In genomic region chr11:12459781-12460581, GRCm38 (mm10) we compare ENCODE assay signal across 22 mouse cellular contexts. TPM values are rescaled to one million over a fixed set of nuclear protein-coding genes. Genes with fewer than 3 reads are reported as not detected.
DNase-seq lines count a peak whose midpoint lies in the region; ATAC-seq and TF ChIP-seq lines count a peak whose summit lies in the region.
"Had no signal": no experiment of that assay in that cellular context is flagged by ENCODE, and none has a peak within 500 bp of the region (broad histone marks: within the 10 kb centered on the region; RNA-seq: fewer than 3 reads in every experiment).

No protein-coding gene starts in this region.

- no peaks in the 10 kb centered on the region for H3K36me3 ChIP-seq in midbrain, postnatal 0 days (ENCODE audit: insufficient read depth, low read length)
- no peaks in the 10 kb centered on the region for H3K36me3 ChIP-seq in midbrain, embryonic 15.5 days (replicated peaks)
- no peaks in the 10 kb centered on the region for H3K36me3 ChIP-seq in forebrain, embryonic 15.5 days
- H3K36me3 ChIP-seq: hindbrain, embryonic 15.5 days; limb, embryonic 10.5 days had no signal

- peaks cover 2% of the 10 kb centered on the region for H3K4me1 ChIP-seq in midbrain, postnatal 0 days (ENCODE audit: insufficient read depth, low read length)
- H3K4me1 ChIP-seq in midbrain, embryonic 15.5 days = peaks cover 9% of the 10 kb centered on the region; the same call in 1 of the 2 replicates
- peaks cover 11% of the 10 kb centered on the region; the same call in 1 of the 2 replicates for H3K4me1 ChIP-seq in forebrain, embryonic 15.5 days

- no peaks in the 10 kb centered on the region for H3K9me3 ChIP-seq in midbrain, postnatal 0 days (ENCODE audit: low read length)
- H3K9me3 ChIP-seq in midbrain, embryonic 15.5 days = no peaks in the 10 kb centered on the region
- no peaks in the 10 kb centered on the region for H3K9me3 ChIP-seq in forebrain, embryonic 15.5 days
- H3K9me3 ChIP-seq: hindbrain, embryonic 15.5 days; limb, embryonic 10.5 days had no signal

- H3K4me3 ChIP-seq in midbrain, postnatal 0 days (ENCODE audit: low read depth, low read length) = no peak overlapping the region
- no peak overlapping the region for H3K4me3 ChIP-seq in midbrain, embryonic 15.5 days
- no peak overlapping the region for H3K4me3 ChIP-seq in forebrain, embryonic 15.5 days
- H3K4me3 ChIP-seq: hindbrain, embryonic 15.5 days; limb, embryonic 10.5 days had no signal

- no peaks in the 10 kb centered on the region for H3K27me3 ChIP-seq in midbrain, postnatal 0 days (ENCODE audit: insufficient read depth, low read length)
- no peaks in the 10 kb centered on the region for H3K27me3 ChIP-seq in midbrain, embryonic 15.5 days (replicated peaks)
- H3K27me3 ChIP-seq in forebrain, embryonic 15.5 days = peaks cover 14% of the 10 kb centered on the region; the same call in 1 of the 2 replicates
- H3K27me3 ChIP-seq: hindbrain, embryonic 15.5 days had no signal

- intact Hi-C loops in left cerebral cortex, postnatal 25 days (cut with DNase I) = no loop called here
- intact Hi-C loops in left cerebral cortex, postnatal 14 days (cut with DNase I) = no loop called here

- no peak overlapping the region for H3K4me2 ChIP-seq in midbrain, postnatal 0 days (ENCODE audit: low read depth, low read length, poor library complexity, severe bottlenecking)
- no peak overlapping the region for H3K4me2 ChIP-seq in midbrain, embryonic 15.5 days
- H3K4me2 ChIP-seq in forebrain, embryonic 15.5 days (replicated peaks) = no peak overlapping the region
- H3K4me2 ChIP-seq: hindbrain, embryonic 15.5 days; liver, embryonic 11.5 days; lung, embryonic 14.5 days had no signal

- no peak overlapping the region for H3K27ac ChIP-seq in midbrain, postnatal 0 days (ENCODE audit: low read depth, low read length)
- H3K27ac ChIP-seq in midbrain, embryonic 15.5 days = no peak overlapping the region
- no peak overlapping the region for H3K27ac ChIP-seq in forebrain, embryonic 15.5 days (replicated peaks)
- H3K27ac ChIP-seq: hindbrain, embryonic 15.5 days; limb, embryonic 10.5 days had no signal

- DNase-seq in cerebellum, postnatal 10 days = peak; percentile 29 to 41
- no peak for DNase-seq in cerebellum, postnatal 25 days
- peak; percentile 3 for DNase-seq in midbrain, postnatal 0 days (ENCODE audit: low spot score)
- no peak for DNase-seq in left cerebral cortex, postnatal 25 days (ENCODE audit: low spot score in 2 of 2)
- DNase-seq in left cerebral cortex, postnatal 14 days (ENCODE audit: low spot score in 2 of 2) = no peak
- DNase-seq: adrenal gland, postnatal 10 days; cerebellum, adult 11 months; cerebellum, postnatal 36 days; gastrocnemius, postnatal 10 days; heart, adult 18-20 months; heart, postnatal 36 days; kidney, adult 18-20 months; kidney, postnatal 10 days; lung, embryonic 14.5 days; lung, postnatal 4 days; thymus, postnatal 4 days had no signal

- WGBS in midbrain, postnatal 0 days = 65% methylated on average over 7 of the region's 7 CpGs
- 74% methylated on average over 7 of the region's 7 CpGs for WGBS in midbrain, embryonic 15.5 days
- WGBS in forebrain, embryonic 15.5 days = 30% methylated on average over 7 of the region's 7 CpGs

- ATAC-seq in midbrain, postnatal 0 days (ENCODE audit: low FRiP score) = no peak
- ATAC-seq in midbrain, embryonic 15.5 days (replicated peaks) = no peak
- ATAC-seq in forebrain, embryonic 15.5 days (replicated peaks) = peak; percentile 64
- ATAC-seq in CD4-positive, CD25-positive, alpha-beta regulatory T cell, adult 4 months = no peak

- no peak overlapping the region for H3K9ac ChIP-seq in midbrain, postnatal 0 days (replicated peaks; ENCODE audit: low read length, poor library complexity, severe bottlenecking)
- no peak overlapping the region for H3K9ac ChIP-seq in midbrain, embryonic 15.5 days
- no peak overlapping the region for H3K9ac ChIP-seq in forebrain, embryonic 15.5 days (replicated peaks)
- H3K9ac ChIP-seq: hindbrain, embryonic 15.5 days; lung, embryonic 14.5 days had no signal

- TF ChIP-seq CTCF in midbrain, postnatal 0 days (IDR thresholded peaks at IDR 0.05) = no peak

RNA-seq across cellular contexts. Expression of gene Cobl, which starts 4.8 kb away (rescaled TPM):
- total RNA-seq in midbrain, postnatal 0 days (2014; rRNA removed) = 24.5 and 29.0 TPM in 2 replicates
- polyA plus RNA-seq in midbrain, postnatal 0 days (2015; fragmentation: Nextera tagmentation; extraction: Ambion mirVana) = 14.2 and 17.2 TPM in 2 replicates
- polyA plus RNA-seq in midbrain, embryonic 15.5 days (2015; fragmentation: Nextera tagmentation; extraction: Ambion mirVana) = 16.1 and 16.8 TPM in 2 replicates
- 5.1 and 6.6 TPM in 2 replicates for polyA plus RNA-seq in forebrain, embryonic 15.5 days (2015; fragmentation: Nextera tagmentation; extraction: Ambion mirVana)
- polyA plus RNA-seq in CD4-positive, CD25-positive, alpha-beta regulatory T cell, adult 4 months (2017; shearing (Covaris generic)) = under 1 TPM in 1 of 2 experiments, not detected in 1; 0.78 TPM
- 100 to 1,000 TPM; 106 to 126 TPM for total RNA-seq in left cerebral cortex, postnatal 25 days (2021)
- total RNA-seq in left cerebral cortex, postnatal 14 days (2021) = 10 to 100 TPM; 69.5 to 77.8 TPM

Comparison
In these comparisons a context has a peak if more than half of its experiments do, and no peak if none do; other contexts are left out.
1. DNase-seq: peak in cerebellum, postnatal 10 days (2 of 2) and midbrain, postnatal 0 days (single experiment); none in cerebellum, postnatal 25 days (0 of 2), left cerebral cortex, postnatal 25 days (0 of 2) and left cerebral cortex, postnatal 14 days (0 of 2).